Mouse (Mus musculus): Measurements from ENCODE around the gene Gm13723.

The Gm13723 gene

DNA sequence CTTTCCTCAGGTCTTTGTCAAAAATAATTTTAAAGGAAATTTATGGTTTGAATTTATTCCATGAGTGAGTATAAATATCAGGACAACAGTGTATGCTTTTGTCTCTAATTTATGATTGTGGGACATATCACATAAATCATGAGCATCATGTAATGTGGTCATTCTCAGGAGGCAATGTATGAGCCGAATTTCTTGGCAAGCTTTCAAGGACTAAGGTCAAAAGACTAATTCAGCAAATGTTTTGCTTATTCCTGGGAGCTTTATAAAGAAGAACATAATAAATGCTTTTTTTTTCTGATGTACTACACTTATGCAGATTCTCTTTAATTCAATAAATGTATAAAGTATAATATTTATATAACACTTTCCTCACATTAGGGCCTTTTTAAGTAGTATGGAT is at the start of gene Gm13723:
TSS of gene Gm13723 (minus strand) at position 101 of the 400 bp plus-strand sequence.
- no peak for DNase-seq (ENCODE audit: low read depth, low spot score)

DNA sequence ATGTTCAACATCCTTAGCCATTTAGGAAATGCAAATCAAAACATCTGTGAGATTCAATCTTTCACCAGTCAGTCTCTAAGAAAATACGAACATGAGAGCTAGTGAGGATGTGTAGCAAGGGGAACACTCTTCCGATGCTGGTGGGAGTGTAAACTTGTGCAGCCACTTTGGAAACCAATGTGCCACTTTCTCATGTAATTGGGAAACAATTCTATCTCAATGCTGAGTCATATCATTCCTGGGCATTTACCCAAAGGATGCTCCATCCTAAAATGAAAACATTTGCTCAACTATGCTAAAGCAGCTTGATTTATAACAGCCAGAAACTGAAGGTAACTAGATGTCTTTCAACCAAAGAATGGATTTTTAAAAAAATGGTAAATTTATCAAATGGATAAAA is 31.0 kb upstream of the Gm13723 start:
- DNase-seq (ENCODE audit: low read depth, low spot score), result no peak

DNA sequence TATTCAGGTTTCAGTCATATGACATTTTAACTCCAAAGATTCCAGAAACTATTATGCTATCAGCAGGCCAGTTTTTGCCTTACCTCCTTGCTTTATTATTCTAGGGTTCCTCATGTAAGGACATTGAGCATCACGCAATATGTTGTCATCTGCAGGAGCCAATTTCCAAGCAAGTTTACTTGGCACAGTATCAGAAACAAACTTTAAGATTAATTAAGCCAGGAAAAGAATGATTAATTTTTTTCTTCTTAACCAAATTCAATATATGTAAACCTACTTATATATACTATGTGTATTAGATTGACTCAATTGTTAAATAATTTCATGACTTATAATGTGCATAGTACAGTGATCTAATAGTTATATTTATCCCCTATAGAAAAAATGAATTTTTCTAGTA is 17.5 kb upstream of the Gm13723 start, which contains the start of gene Olfr1097:
TSS of gene Olfr1097 (minus strand) at position 101 of the 400 bp plus-strand sequence.
- DNase-seq (ENCODE audit: low read depth, low spot score), result no peak

DNA sequence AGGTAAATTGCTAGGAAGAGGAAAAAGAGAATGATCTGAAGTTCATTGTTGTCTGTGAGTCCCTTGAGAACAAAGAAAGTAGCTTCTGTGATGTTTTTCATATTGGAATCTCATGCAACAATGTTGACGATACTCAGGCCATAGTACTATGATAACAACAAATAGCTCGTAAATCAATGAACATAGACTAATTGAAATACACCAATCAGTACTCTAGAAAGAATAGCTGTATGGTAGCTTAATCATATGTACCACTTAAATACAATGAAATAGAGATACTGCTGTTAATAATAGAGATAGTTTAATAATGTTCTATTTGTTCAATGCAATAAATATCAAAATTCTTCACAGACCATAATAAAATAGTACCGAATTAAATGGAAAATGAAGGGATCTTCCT is 23.0 kb downstream of the Gm13723 start, which contains the start of gene Olfr1095:
TSS of gene Olfr1095 (minus strand) at position 101 of the 400 bp plus-strand sequence.
- no peak for DNase-seq (ENCODE audit: low read depth, low spot score)

DNA sequence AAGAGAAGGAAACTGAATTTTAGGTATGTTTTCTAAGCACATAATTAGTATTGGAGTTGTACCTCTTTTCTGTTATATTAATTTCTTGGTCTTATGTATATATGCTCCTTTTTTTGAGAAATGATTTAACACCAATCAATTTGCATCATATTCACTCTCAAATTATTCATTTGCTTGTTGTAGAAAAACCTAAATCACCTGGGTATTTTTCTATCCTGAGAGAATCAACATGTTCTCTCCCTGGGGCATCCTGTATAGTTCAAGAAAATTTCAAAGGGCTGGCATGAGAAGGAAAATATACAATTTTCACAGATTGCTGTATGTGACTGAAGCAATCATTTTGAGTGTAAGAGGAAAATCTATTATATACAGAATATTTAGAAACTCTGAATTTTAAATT is 50.2 kb downstream of the Gm13723 start, which contains the start of gene Olfr1094:
TSS of gene Olfr1094 (plus strand) at position 301 of the 400 bp plus-strand sequence.
- no peak for DNase-seq (ENCODE audit: low read depth, low spot score)

Data from retina, postnatal 7 days (tissue).